Mouse (Mus musculus) CD4-positive, CD25-positive, alpha-beta regulatory T cell (primary cell): Measurements from ENCODE around the gene Lmo2. TPM values are rescaled to one million over a fixed set of nuclear protein-coding genes. Genes with fewer than 3 reads are reported as not detected.

Experiments
- polyA plus RNA-seq: library from polyadenylated mRNA; unstranded; fragments of 100-300 nt; shearing (Covaris generic); gene quantifications from one replicate; pipeline ENCODE4 v1.2.1, GENCODE M21; 2017

The Lmo2 gene
- polyA plus RNA-seq: 1.9 TPM

GRCm38 (mm10) chr2:103957649-103958546, at the start of gene Lmo2:
Gene Lmo2, plus strand, starts transcription at chr2:103957986.

GRCm38 (mm10) chr2:104027458-104028138, 69.8 kb downstream of the Lmo2 start, which contains the start of gene Fbxo3:
Gene Fbxo3, plus strand, starts transcription at chr2:104027721.

GRCm38 (mm10) chr2:104028139-104028723, 70.4 kb downstream of the Lmo2 start, which contains the start of gene 4931422A03Rik:
Gene 4931422A03Rik, minus strand, starts transcription at chr2:104028361.

Other genes starting within 250 kb of the Lmo2 start
- 43.5 TPM for gene Nat10, start 196.7 kb upstream of the Lmo2 start, polyA plus RNA-seq
- 278 TPM for gene Caprin1, start 160.3 kb upstream of the Lmo2 start, polyA plus RNA-seq
- gene Fbxo3, start 69.7 kb downstream of the Lmo2 start, polyA plus RNA-seq: 46.9 TPM
- gene 4931422A03Rik, start 70.4 kb downstream of the Lmo2 start, polyA plus RNA-seq: 3.6 TPM
- gene Gm10912, start 107.8 kb downstream of the Lmo2 start, polyA plus RNA-seq: 0.38 TPM
- not detected for gene Gm10799, start 110.6 kb downstream of the Lmo2 start, polyA plus RNA-seq
- gene Cd59b, start 111.9 kb downstream of the Lmo2 start, polyA plus RNA-seq: not detected
- gene Cd59a, start 137.8 kb downstream of the Lmo2 start, polyA plus RNA-seq: 0.25 TPM
- gene A930018P22Rik, start 164.8 kb downstream of the Lmo2 start, polyA plus RNA-seq: not detected